Mouse (Mus musculus) natural killer cell, adult 2 months (primary cell): ENCODE measurements around the gene Map7d2.

Experiments
- DNase-seq, 2 experiments: peaks; one replicate each; pipeline ENCODE4 v3.0.0; 2022; ENCODE audit warnings: low spot score in 2 of 2

Map7d2 gene

DNA sequence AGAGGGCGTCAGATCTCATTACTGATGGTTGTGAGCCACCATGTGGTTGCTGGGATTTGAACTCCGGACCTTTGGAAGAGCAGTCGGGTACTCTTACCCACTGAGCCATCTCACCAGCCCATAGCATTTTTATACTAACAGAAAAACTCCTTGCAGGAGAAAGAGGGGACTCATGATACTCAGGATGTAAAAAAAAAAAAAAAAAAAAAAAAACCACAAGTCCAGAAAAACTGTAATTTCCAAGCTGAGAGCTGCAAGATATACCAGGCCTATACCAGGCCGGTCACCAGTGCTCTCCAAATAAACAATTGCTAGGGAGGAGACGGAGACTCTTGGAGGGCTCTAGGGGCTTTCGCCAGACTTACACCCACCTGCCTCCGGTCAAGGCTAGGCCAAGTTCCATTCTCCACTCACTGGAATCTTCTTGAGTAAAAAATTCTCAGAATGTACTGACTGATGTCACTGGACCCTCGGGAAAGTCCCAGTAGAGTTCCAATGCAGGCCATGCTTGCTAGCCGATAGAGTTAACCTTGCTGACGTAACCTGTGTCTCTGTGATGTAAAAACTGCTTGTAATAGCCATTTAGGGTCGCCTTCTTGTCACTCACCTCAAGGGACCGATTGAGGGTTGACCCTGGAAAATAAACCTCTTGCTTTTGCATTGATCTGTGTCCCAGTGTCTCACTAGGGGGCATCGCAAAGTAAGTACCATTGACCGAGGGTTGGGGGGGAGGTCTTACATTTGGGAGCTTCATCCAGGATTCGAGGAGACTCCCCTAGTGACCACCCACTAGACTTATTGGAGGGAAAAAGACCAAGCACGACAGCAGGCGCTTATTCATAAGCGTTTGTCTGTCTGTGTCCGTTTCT lies 95.7 kb downstream of the Map7d2 start:
- DNase-seq = no peak

DNA sequence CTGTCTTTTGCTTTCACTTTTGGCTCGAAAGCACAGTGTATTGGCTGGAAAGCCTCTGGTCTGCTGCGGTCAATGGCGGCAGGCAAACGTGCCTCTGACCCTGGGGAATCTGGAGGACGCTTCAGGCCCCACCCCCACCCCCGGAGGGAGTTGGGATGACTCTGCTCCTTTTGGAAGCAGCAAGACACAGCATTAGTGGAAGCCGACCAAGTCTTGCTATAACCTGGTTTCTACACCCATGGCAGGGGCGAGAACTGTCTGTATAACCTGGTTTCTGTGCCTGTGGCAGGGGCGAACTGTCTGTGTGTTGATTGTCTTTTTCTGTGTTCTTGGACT lies 96.3 kb downstream of the Map7d2 start:
- peak in 1 of 2 experiments; percentile 2 for DNase-seq

DNA sequence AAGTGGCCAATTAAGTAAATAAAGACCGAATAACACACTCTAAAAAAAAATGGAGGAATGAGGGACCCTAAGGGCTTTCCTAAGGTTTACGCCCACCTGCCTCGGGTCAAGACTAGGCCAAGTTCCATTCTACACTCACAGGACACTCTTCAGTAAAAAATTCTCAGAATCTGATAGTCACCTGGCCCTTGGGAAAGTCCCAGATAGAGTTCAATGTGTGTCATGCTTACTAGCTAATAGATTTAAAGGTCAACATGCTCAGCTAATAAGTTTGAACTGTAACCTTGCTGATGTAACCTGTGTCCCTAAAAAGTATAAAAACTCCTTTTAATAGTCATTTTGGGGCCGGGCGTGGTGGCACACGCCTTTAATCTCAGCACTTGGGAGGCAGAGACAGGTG lies 101.2 kb downstream of the Map7d2 start:
- DNase-seq = no peak

DNA sequence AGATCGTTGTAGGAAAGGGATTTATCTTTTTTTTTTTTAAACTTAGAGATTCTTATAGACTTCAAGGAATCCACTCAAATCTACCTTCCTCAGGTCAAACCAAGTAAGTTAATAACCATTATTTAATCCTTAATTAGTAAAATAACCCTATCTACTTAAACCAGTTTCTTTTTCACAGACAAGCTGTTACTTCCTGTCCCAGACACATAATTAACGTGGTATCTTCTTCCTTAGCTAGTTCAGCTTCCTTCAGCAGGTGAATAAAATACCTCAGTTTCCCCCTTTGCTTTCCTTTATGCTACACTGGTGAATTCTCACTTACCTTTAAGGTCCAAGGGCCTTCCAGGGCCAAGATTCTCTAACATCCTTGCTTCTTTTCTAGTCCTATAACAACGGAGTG lies 107.4 kb downstream of the Map7d2 start:
- no peak for DNase-seq

DNA sequence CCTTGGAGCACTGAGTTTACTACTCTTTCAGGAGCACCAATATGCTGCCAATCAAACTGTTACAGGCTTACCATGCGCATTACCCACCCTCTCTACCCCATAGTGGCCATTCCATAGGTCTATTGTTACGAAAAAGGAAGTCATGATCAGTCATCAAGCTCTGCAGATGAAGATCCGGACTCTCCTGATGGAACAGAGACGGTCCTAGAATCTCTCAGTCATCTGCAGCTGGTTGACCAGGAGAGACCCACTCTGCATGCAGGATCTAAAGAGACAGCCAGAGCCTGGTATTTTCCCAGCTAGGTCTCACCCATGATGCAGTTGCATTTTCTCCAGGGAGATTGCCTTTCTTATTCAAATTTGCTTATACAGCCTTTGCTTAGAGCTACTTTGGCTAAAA lies 108.3 kb downstream of the Map7d2 start:
- no peak for DNase-seq

DNA sequence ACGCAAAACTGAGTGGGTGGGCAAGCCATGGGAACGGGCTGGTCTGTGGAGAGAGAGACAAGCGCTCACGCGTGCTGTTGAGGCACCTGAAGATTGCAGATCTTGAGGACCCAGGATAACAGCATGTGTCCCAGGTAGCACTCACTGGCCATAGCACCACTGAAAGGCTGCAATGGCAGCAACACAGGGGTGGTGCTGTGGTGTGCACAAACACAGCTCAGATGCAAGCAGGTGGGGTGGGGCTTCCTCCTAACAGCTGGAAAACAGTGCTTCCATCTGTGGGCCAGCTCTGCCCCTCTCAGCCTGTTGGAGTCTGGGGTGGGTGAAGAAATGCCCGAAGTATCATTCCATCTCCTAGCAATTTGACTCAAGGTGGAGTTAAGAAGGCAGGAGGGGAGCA lies 112.0 kb downstream of the Map7d2 start, which contains the start of gene Bclaf3:
Gene Bclaf3 (plus strand): TSS at position 301 of the 400 bp plus-strand sequence.
- no peak for DNase-seq

DNA sequence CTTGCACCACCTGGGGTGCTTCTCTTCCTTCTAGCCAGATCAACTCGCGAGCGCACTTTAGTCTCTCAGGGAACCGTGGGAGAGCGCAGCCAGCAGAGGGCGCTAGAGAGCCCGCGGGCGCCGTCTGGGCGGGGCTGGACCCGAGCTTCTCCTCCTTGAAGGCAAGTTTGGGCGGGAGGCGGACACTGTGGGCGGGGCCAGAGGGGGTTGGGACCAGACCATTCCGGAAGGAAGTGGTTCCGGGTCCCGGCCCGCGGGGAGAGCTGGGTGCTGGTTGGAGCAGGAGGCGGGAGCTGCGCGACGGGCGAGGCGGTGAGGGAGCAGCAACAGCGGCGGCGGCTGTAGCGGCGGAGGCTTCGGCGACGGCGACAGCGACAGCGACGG lies 118.0 kb downstream of the Map7d2 start:
- DNase-seq = peak; percentile 94 to 95

DNA sequence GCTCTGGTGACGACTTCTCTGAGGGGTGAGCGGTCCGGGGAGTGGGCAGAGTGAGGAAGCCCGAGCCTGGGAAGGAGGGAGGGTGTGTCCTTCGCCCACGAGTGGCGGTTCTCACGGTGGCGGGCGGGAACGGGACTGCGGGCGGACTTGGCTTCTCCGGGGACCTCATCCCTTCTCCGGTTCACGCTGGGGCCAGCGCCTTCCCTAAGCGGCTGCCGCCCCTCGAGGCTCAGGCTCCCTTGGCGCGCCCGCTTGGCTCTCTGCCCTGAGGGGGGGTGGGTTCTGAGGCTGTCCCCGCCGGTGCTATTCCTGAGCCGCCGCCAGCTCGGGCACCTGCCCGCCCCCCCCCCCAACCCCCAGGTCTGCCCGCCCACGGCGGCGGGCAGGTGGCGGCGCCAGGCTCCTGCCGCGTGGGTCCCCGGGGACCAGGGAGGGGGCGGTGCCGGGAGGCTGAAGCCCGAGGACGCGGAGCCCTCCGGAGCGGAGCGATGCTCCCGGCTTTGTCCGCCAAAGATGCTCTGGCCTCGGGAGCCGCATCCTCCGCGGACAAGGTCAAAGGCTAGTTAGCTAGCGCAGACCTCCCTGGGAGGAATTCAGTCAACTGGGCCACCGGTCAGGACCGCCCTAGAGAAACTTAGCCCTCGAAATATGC lies 118.6 kb downstream of the Map7d2 start:
- DNase-seq = peak in 1 of 2 experiments; percentile 14

DNA sequence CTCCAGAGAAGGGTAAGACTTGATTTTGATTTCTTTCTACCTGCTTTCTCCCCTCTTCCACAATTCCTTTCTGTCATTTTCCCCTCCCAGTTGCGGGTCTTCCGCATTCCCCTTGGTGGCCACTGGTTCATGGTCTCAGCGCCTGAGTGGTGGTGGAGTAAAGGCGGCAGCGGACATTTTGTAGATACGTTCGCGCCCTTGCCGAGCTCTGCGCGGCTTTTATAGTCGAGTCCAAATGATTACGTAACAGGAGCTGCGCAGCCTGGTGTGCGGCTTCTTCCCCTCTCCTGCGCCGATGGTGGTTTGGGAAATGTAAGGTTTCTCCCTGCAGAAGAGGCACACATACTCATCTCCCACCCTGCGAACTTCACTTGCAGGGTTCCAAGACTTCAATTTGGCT lies 127.6 kb downstream of the Map7d2 start:
- DNase-seq = no peak

DNA sequence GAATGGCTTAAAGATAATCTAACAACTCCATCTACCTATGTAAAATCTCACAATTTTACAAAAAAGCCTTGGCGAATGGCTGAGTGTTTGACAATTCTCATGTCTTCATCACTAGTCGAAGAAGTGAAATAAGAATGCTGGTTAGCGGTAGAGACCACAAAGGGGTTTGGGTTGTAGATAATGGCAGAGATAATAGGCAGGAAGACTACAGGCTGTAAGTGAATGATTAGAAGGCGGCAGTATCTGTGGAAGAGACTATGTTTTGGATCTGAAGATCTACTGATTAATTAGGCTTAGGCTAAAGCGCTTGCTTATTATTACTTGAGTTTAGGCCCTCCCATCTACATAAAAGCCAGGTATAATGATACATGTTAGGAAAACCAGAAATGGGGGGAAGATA lies 132.7 kb downstream of the Map7d2 start:
- DNase-seq = no peak
